Mouse (Mus musculus): Measurements from ENCODE around the gene Vmn1r149.
"Not testable (repeated sequence)": the region's sequence is repeated elsewhere in the genome, so short reads cannot be mapped to it uniquely, and the experiment has no call there.

The Vmn1r149 gene

GRCm38 (mm10) chr7:22438129-22438528 lies at the start of gene Vmn1r149:
TSS of gene Vmn1r149 (minus strand) at chr7:22438229.
- not testable (repeated sequence) for DNase-seq (ENCODE audit: low read depth, low spot score)

- not testable (repeated sequence) for DNase-seq (ENCODE audit: low read depth, low spot score)
Measured at GRCm38 (mm10) chr7:22463975-22464374, 25.9 kb upstream of the Vmn1r149 start, which contains the start of gene Gm10665. TSS of gene Gm10665 (minus strand) at chr7:22464075.

GRCm38 (mm10) chr7:22413283-22413682 lies 24.7 kb downstream of the Vmn1r149 start, which contains the start of gene Vmn1r148:
TSS of gene Vmn1r148 (plus strand) at chr7:22413583.
- DNase-seq (ENCODE audit: low read depth, low spot score), result not testable (repeated sequence)

All from CD4-positive, CD25-positive, alpha-beta regulatory T cell, adult 2 months (primary cell).